Mouse (Mus musculus) heart, adult 2 months (tissue): ENCODE results near the gene Mrc1.

ENCODE experiments used
- CTCF ChIP-seq: fragments of 200-600 bp; IDR thresholded peaks from 2 replicates; pipeline ENCODE4 v1.8.1; 2022; ENCODE audit warnings: antibody characterized with exemption, mild to moderate bottlenecking, moderate library complexity
- EP300 ChIP-seq: fragments of 200-500 bp; IDR thresholded peaks from 2 replicates; pipeline ENCODE4 v1.6.1; 2011; ENCODE audit warnings: low read depth, low read length, control low read depth; ENCODE audit not compliant: insufficient read depth

DNA sequence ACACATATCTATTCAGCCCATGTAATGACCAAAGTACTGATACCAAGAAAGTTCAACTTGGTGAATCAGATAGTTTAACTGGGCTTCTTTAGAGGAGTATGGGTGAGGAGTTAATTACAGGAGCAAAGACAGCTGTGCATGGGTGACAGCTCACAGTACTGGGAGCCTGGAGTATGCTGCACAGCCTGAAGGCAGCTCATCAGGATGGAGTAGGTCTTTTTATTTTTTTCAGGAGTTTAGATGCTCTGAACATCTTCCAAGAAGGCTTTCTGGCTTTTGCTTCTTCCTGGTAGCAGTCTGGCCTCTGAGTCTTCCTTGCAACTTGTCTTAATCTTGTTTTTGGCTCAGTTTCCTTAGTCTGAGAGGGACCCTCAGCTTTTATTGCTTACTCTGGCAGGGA, 17.6 kb upstream of the Mrc1 start:
- TF ChIP-seq CTCF (no peak), EP300 (no peak)
